Mouse (Mus musculus) G1E (cell line): ENCODE results near the gene Ggt5.

Source experiments
- CTCF ChIP-seq: IDR thresholded peaks from 2 replicates; pipeline ENCODE4 v1.5.1; 2012; ENCODE audit warnings: low read depth, low read length, inconsistent platforms, mixed read lengths
- GATA1 ChIP-seq: IDR thresholded peaks from 2 replicates; pipeline ENCODE4 v1.6.1; 2012; ENCODE audit warnings: borderline replicate concordance, low read length, inconsistent platforms, mixed read lengths
- POLR2AphosphoS5 ChIP-seq: IDR thresholded peaks from 2 replicates; pipeline ENCODE4 v1.6.1; 2012; ENCODE audit warnings: low read depth, low read length, inconsistent platforms; ENCODE audit not compliant: insufficient replicate concordance
- TAL1 ChIP-seq: conservative IDR thresholded peaks from 2 replicates; pipeline ENCODE4 v1.6.1; 2012; ENCODE audit warnings: low read depth, low read length, inconsistent platforms, mixed read lengths

- TF ChIP-seq CTCF (no peak), GATA1 (no peak), POLR2AphosphoS5 (no peak), TAL1 (no peak)
Observed at GRCm38 (mm10) chr10:75647362-75647761, 58.2 kb downstream of the Ggt5 start.
